15 mouse cellular contexts compared by ENCODE assay signal in the genomic region with DNA sequence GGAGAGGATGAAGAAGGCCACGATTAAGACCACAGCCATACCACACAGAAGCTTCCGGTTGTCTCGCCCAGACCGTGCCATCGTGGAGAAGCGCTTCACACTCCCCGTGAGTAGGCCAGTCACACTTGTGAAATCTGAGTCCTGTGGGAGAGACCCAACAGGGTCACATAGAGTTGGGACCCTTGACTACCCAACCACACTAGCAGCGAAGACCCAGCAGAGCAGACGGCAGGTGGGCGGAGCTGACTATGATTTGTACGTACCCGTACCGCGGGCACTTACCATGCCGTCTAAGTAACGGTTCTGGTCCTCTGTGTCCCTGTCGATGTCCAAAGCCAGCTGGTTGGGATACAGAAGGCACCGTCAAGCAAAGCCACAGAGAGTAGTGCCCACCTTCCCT. TPM values are rescaled to one million over a fixed set of nuclear protein-coding genes. Genes with fewer than 3 reads are reported as not detected.
DNase-seq lines count a peak whose midpoint lies in the region; ATAC-seq and TF ChIP-seq lines count a peak whose summit lies in the region.
"Had no signal": no experiment of that assay in that cellular context is flagged by ENCODE, and none has a peak within 500 bp of the region (broad histone marks: within the 10 kb centered on the region; RNA-seq: fewer than 3 reads in every experiment).

No protein-coding gene starts in this region.

- intact Hi-C loops in left cerebral cortex, postnatal 4 days (cut with DNase I), result loop anchor here (10.0 kb wide), 1 partner anchor 320 kb away; the partner anchor contains the start of gene Rnh1

- H3K4me3 ChIP-seq in erythroblast, embryonic 14.5 days (replicated peaks), result peak overlapping the region; percentile 79
- no peak overlapping the region for H3K4me3 ChIP-seq in hindbrain, embryonic 13.5 days
- H3K4me3 ChIP-seq in hindbrain, embryonic 11.5 days (ENCODE audit: low read depth, low read length), result no peak overlapping the region
- peak overlapping the region; percentile 90 for H3K4me3 ChIP-seq in E14TG2a.4 (replicated peaks; ENCODE audit: low read length)
- peak overlapping the region; percentile 67; the same call in 1 of the 2 replicates for H3K4me3 ChIP-seq in liver, embryonic 11.5 days (ENCODE audit: low read depth, low read length)

- no peak for TF ChIP-seq CTCF in E14TG2a.4 (conservative IDR thresholded peaks at IDR 0.05; ENCODE audit: low read length)

- H3K9me3 ChIP-seq in erythroblast, embryonic 14.5 days (ENCODE audit: control insufficient read depth, low read length), result no peaks in the 10 kb centered on the region
- no peaks in the 10 kb centered on the region for H3K9me3 ChIP-seq in hindbrain, embryonic 13.5 days
- no peaks in the 10 kb centered on the region for H3K9me3 ChIP-seq in hindbrain, embryonic 11.5 days (ENCODE audit: control insufficient read depth, low read length)
- H3K9me3 ChIP-seq in E14TG2a.4 (ENCODE audit: low read length), result no peaks in the 10 kb centered on the region
- no peaks in the 10 kb centered on the region for H3K9me3 ChIP-seq in liver, embryonic 11.5 days (ENCODE audit: control insufficient read depth, low read length)

- H3K27me3 ChIP-seq in erythroblast, embryonic 14.5 days (ENCODE audit: control insufficient read depth), result no peaks in the 10 kb centered on the region
- no peaks in the 10 kb centered on the region for H3K27me3 ChIP-seq in hindbrain, embryonic 13.5 days
- H3K27me3 ChIP-seq in hindbrain, embryonic 11.5 days (ENCODE audit: control insufficient read depth, insufficient read depth, low read length), result no peaks in the 10 kb centered on the region
- H3K27me3 ChIP-seq in E14TG2a.4 (ENCODE audit: insufficient read depth, low read length), result no peaks in the 10 kb centered on the region
- H3K27me3 ChIP-seq in liver, embryonic 11.5 days (replicated peaks; ENCODE audit: control insufficient read depth, insufficient read depth, low read length), result no peaks in the 10 kb centered on the region

- peaks cover 59% of the 10 kb centered on the region for H3K36me3 ChIP-seq in erythroblast, embryonic 14.5 days (ENCODE audit: control insufficient read depth)
- peaks cover 49% of the 10 kb centered on the region for H3K36me3 ChIP-seq in hindbrain, embryonic 13.5 days
- no peaks in the 10 kb centered on the region for H3K36me3 ChIP-seq in hindbrain, embryonic 11.5 days (ENCODE audit: control insufficient read depth, insufficient read depth, low read length)
- peaks cover 68% of the 10 kb centered on the region for H3K36me3 ChIP-seq in E14TG2a.4 (ENCODE audit: insufficient read depth, low read length)
- H3K36me3 ChIP-seq in liver, embryonic 11.5 days (ENCODE audit: control insufficient read depth, insufficient read depth, low read length), result peaks cover 27% of the 10 kb centered on the region

- ATAC-seq in erythroblast, adult 5-6 weeks (replicated peaks; ENCODE audit: low FRiP score, poor library complexity, severe bottlenecking), result no peak
- no peak for ATAC-seq in hindbrain, embryonic 13.5 days (ENCODE audit: low FRiP score)
- ATAC-seq in hindbrain, embryonic 11.5 days (ENCODE audit: low FRiP score), result no peak
- ATAC-seq in liver, embryonic 11.5 days (replicated peaks; ENCODE audit: low FRiP score), result no peak

- H3K27ac ChIP-seq in hindbrain, embryonic 13.5 days, result no peak overlapping the region
- H3K27ac ChIP-seq in hindbrain, embryonic 11.5 days (ENCODE audit: low read depth, low read length), result no peak overlapping the region
- no peak overlapping the region for H3K27ac ChIP-seq in liver, embryonic 11.5 days (ENCODE audit: low read depth, low read length)

- 0 out of 2 replicates have a peak overlapping the region, but pooled peaks have one; percentile 98 for H3K4me2 ChIP-seq in hindbrain, embryonic 13.5 days
- no peak overlapping the region for H3K4me2 ChIP-seq in hindbrain, embryonic 11.5 days (replicated peaks; ENCODE audit: low read depth, low read length)
- H3K4me2 ChIP-seq in liver, embryonic 11.5 days, result peak overlapping the region; percentile 99; the same call in 1 of the 2 replicates

- H3K9ac ChIP-seq in hindbrain, embryonic 13.5 days, result no peak overlapping the region
- no peak overlapping the region for H3K9ac ChIP-seq in hindbrain, embryonic 11.5 days (ENCODE audit: low read depth, low read length)
- no peak overlapping the region for H3K9ac ChIP-seq in liver, embryonic 11.5 days (ENCODE audit: low read depth, low read length)

- WGBS in hindbrain, embryonic 13.5 days, result 96% methylated on average over 18 of the region's 18 CpGs
- WGBS in hindbrain, embryonic 11.5 days, result 95% methylated on average over 18 of the region's 18 CpGs
- WGBS in liver, embryonic 11.5 days, result 93% methylated on average over 18 of the region's 18 CpGs

- peaks cover 51% of the 10 kb centered on the region for H3K4me1 ChIP-seq in erythroblast, embryonic 14.5 days (ENCODE audit: control insufficient read depth)
- peaks cover 32% of the 10 kb centered on the region for H3K4me1 ChIP-seq in hindbrain, embryonic 13.5 days (replicated peaks)
- peaks cover 8% of the 10 kb centered on the region for H3K4me1 ChIP-seq in hindbrain, embryonic 11.5 days (replicated peaks; ENCODE audit: control insufficient read depth, insufficient read depth, low read length)
- peaks cover 81% of the 10 kb centered on the region for H3K4me1 ChIP-seq in E14TG2a.4 (replicated peaks; ENCODE audit: low read depth, low read length)
- H3K4me1 ChIP-seq in liver, embryonic 11.5 days (replicated peaks; ENCODE audit: control insufficient read depth, insufficient read depth, low read length), result peaks cover 22% of the 10 kb centered on the region

- no peak for DNase-seq in hindbrain, embryonic 11.5 days (ENCODE audit: low spot score)
- DNase-seq in liver, embryonic 11.5 days (ENCODE audit: low spot score), result no peak
- DNase-seq in spleen, postnatal 14 days (ENCODE audit: low spot score in 2 of 2), result no peak
- DNase-seq in left cerebral cortex, postnatal 4 days, result no peak
- DNase-seq: adrenal gland, postnatal 14 days; gastrocnemius, postnatal 10 days; heart, postnatal 10 days; kidney, adult 11 months had no signal

RNA-seq across cellular contexts. Expression of gene Gm45785, which starts 1.6 kb away (rescaled TPM):
- not detected in 2 replicates for polyA plus RNA-seq in erythroblast, embryonic 14.5 days (2012)
- total RNA-seq in erythroblast, adult 5-6 weeks (2015; ENCODE audit: low replicate concordance), result not detected in 2 replicates
- not detected in 2 replicates for total RNA-seq in erythroblast, adult 5-6 weeks (2017; ENCODE audit: low replicate concordance)
- polyA plus RNA-seq in hindbrain, embryonic 13.5 days (2015; fragmentation: Nextera tagmentation; extraction: Ambion mirVana), result 0.84 TPM in 1 of 2 replicates, not detected in the other
- polyA plus RNA-seq in hindbrain, embryonic 11.5 days (2014; fragmentation: Nextera tagmentation; extraction: Ambion mirVana), result not detected in 2 replicates
- not detected in 2 replicates for polyA plus RNA-seq in liver, embryonic 11.5 days (2014; fragmentation: Nextera tagmentation; extraction: Ambion mirVana)
- total RNA-seq in left cerebral cortex, postnatal 4 days (2021), result 1 to 10 TPM; 1.4 TPM
- total RNA-seq: gastrocnemius, postnatal 10 days; heart, postnatal 10 days had no signal
- polyA plus RNA-seq: lung, embryonic 16.5 days; neural tube, embryonic 11.5 days; spleen, adult 2 months had no signal

RNA-seq across cellular contexts. Expression of gene Ric8a, which starts 2.3 kb away (rescaled TPM):
- polyA plus RNA-seq in erythroblast, embryonic 14.5 days (2012), result 2.1 and 2.7 TPM in 2 replicates
- 9.2 and 16.3 TPM in 2 replicates for total RNA-seq in erythroblast, adult 5-6 weeks (2015; ENCODE audit: low replicate concordance)
- 9.2 and 9.8 TPM in 2 replicates for total RNA-seq in erythroblast, adult 5-6 weeks (2017; ENCODE audit: low replicate concordance)
- polyA plus RNA-seq in hindbrain, embryonic 13.5 days (2015; fragmentation: Nextera tagmentation; extraction: Ambion mirVana), result 96.7 and 98.5 TPM in 2 replicates
- 74.6 and 74.8 TPM in 2 replicates for polyA plus RNA-seq in hindbrain, embryonic 11.5 days (2014; fragmentation: Nextera tagmentation; extraction: Ambion mirVana)
- 44.3 and 45.4 TPM in 2 replicates for polyA plus RNA-seq in liver, embryonic 11.5 days (2014; fragmentation: Nextera tagmentation; extraction: Ambion mirVana)
- total RNA-seq in left cerebral cortex, postnatal 4 days (2021), result 100 to 1,000 TPM in 1 of 2 experiments, 10 to 100 TPM in 1; 93.4 to 112 TPM

RNA-seq across cellular contexts. Expression of gene Bet1l, which starts 2.9 kb away (rescaled TPM):
- 0.95 and 1.2 TPM in 2 replicates for polyA plus RNA-seq in erythroblast, embryonic 14.5 days (2012)
- total RNA-seq in erythroblast, adult 5-6 weeks (2015; ENCODE audit: low replicate concordance), result 10.4 and 14.8 TPM in 2 replicates
- 17.3 and 19.5 TPM in 2 replicates for total RNA-seq in erythroblast, adult 5-6 weeks (2017; ENCODE audit: low replicate concordance)
- 43.3 and 44.0 TPM in 2 replicates for polyA plus RNA-seq in hindbrain, embryonic 13.5 days (2015; fragmentation: Nextera tagmentation; extraction: Ambion mirVana)
- 24.2 and 28.9 TPM in 2 replicates for polyA plus RNA-seq in hindbrain, embryonic 11.5 days (2014; fragmentation: Nextera tagmentation; extraction: Ambion mirVana)
- 21.5 and 25.1 TPM in 2 replicates for polyA plus RNA-seq in liver, embryonic 11.5 days (2014; fragmentation: Nextera tagmentation; extraction: Ambion mirVana)
- 10 to 100 TPM; 23.0 to 25.2 TPM for total RNA-seq in left cerebral cortex, postnatal 4 days (2021)

RNA-seq across cellular contexts. Expression of gene Odf3, which starts 6.9 kb away (rescaled TPM):
- not detected in 2 replicates for polyA plus RNA-seq in erythroblast, embryonic 14.5 days (2012)
- total RNA-seq in erythroblast, adult 5-6 weeks (2015; ENCODE audit: low replicate concordance), result not detected in 2 replicates
- not detected in 2 replicates for total RNA-seq in erythroblast, adult 5-6 weeks (2017; ENCODE audit: low replicate concordance)
- polyA plus RNA-seq in hindbrain, embryonic 13.5 days (2015; fragmentation: Nextera tagmentation; extraction: Ambion mirVana), result not detected in 2 replicates
- not detected in 2 replicates for polyA plus RNA-seq in hindbrain, embryonic 11.5 days (2014; fragmentation: Nextera tagmentation; extraction: Ambion mirVana)
- polyA plus RNA-seq in liver, embryonic 11.5 days (2014; fragmentation: Nextera tagmentation; extraction: Ambion mirVana), result not detected in 2 replicates
- not detected for total RNA-seq in left cerebral cortex, postnatal 4 days (2021)
- total RNA-seq: adrenal gland, postnatal 14 days; gastrocnemius, postnatal 10 days; heart, postnatal 10 days had no signal
- polyA plus RNA-seq: lung, embryonic 16.5 days; neural tube, embryonic 11.5 days; spleen, adult 2 months had no signal

RNA-seq across cellular contexts. Expression of gene Scgb1c1, which starts 9.1 kb away (rescaled TPM):
- not detected in 2 replicates for polyA plus RNA-seq in erythroblast, embryonic 14.5 days (2012)
- not detected in 2 replicates for total RNA-seq in erythroblast, adult 5-6 weeks (2015; ENCODE audit: low replicate concordance)
- total RNA-seq in erythroblast, adult 5-6 weeks (2017; ENCODE audit: low replicate concordance), result not detected in 2 replicates
- not detected in 2 replicates for polyA plus RNA-seq in hindbrain, embryonic 13.5 days (2015; fragmentation: Nextera tagmentation; extraction: Ambion mirVana)
- not detected in 2 replicates for polyA plus RNA-seq in hindbrain, embryonic 11.5 days (2014; fragmentation: Nextera tagmentation; extraction: Ambion mirVana)
- polyA plus RNA-seq in liver, embryonic 11.5 days (2014; fragmentation: Nextera tagmentation; extraction: Ambion mirVana), result not detected in 2 replicates
- not detected for total RNA-seq in left cerebral cortex, postnatal 4 days (2021)
- total RNA-seq: adrenal gland, postnatal 14 days; gastrocnemius, postnatal 10 days had no signal
- polyA plus RNA-seq: neural tube, embryonic 11.5 days had no signal

Comparison
In these comparisons a context has a peak if more than half of its experiments do, and no peak if none do; other contexts are left out.
1. H3K4me3 ChIP-seq: peak in erythroblast, embryonic 14.5 days (single experiment), E14TG2a.4 (single experiment) and liver, embryonic 11.5 days (single experiment); none in hindbrain, embryonic 13.5 days (single experiment) and hindbrain, embryonic 11.5 days (single experiment).
2. RNA of gene Ric8a, which starts 2.3 kb away (polyA plus RNA-seq): 96.7 to 98.5 TPM in hindbrain, embryonic 13.5 days, 74.6 to 74.8 TPM in hindbrain, embryonic 11.5 days and 44.3 to 45.4 TPM in liver, embryonic 11.5 days; 2.1 to 2.7 TPM in erythroblast, embryonic 14.5 days; every median in the first group is over 10 times any median in the second.
3. RNA of gene Bet1l, which starts 2.9 kb away (polyA plus RNA-seq): 43.3 to 44.0 TPM in hindbrain, embryonic 13.5 days, 24.2 to 28.9 TPM in hindbrain, embryonic 11.5 days and 21.5 to 25.1 TPM in liver, embryonic 11.5 days; 0.95 to 1.2 TPM in erythroblast, embryonic 14.5 days; every median in the first group is over 10 times any median in the second.